Mouse (Mus musculus) myocyte (in vitro differentiated cells): ENCODE measurements at regions not wholly inside any gene's neighbourhood (a gene's known extent, or its start where the extent isn't known, plus 50 kb on each side); places are given as distances from the start of the nearest gene placed in this dataset.

ENCODE experiments used
- CEBPB ChIP-seq: IDR thresholded peaks from 2 replicates; pipeline ENCODE4 v1.6.1; 2011; ENCODE audit warnings: mild to moderate bottlenecking, moderate library complexity; ENCODE audit not compliant: poor library complexity, insufficient read depth, severe bottlenecking
- MYOD1 ChIP-seq, 3 experiments: IDR thresholded peaks; one replicate each; pipeline ENCODE4 v1.6.1; 2011; ENCODE audit warnings: control low read depth in 2 of 3, low read depth in 2 of 3, mild to moderate bottlenecking in 2 of 3, moderate library complexity in 1 of 3; ENCODE audit not compliant: insufficient read length in 2 of 3, control insufficient read depth in 1 of 3
- MYOG ChIP-seq, 3 experiments: IDR thresholded peaks; one replicate each; pipeline ENCODE4 v1.6.1; 2011; ENCODE audit warnings: control low read depth in 2 of 3, low read depth in 2 of 3, mild to moderate bottlenecking in 2 of 3; ENCODE audit not compliant: insufficient read length in 2 of 3, control insufficient read depth in 1 of 3, insufficient read depth in 1 of 3
- POLR2A ChIP-seq: IDR thresholded peaks from one replicate; pipeline ENCODE4 v1.6.1; 2011; ENCODE audit warnings: low read depth, mild to moderate bottlenecking, control low read depth, moderate library complexity; ENCODE audit not compliant: insufficient read length
- USF1 ChIP-seq: IDR thresholded peaks from one replicate; pipeline ENCODE4 v1.6.1; 2011; ENCODE audit warnings: low read depth, mild to moderate bottlenecking, control low read depth, moderate library complexity

DNA sequence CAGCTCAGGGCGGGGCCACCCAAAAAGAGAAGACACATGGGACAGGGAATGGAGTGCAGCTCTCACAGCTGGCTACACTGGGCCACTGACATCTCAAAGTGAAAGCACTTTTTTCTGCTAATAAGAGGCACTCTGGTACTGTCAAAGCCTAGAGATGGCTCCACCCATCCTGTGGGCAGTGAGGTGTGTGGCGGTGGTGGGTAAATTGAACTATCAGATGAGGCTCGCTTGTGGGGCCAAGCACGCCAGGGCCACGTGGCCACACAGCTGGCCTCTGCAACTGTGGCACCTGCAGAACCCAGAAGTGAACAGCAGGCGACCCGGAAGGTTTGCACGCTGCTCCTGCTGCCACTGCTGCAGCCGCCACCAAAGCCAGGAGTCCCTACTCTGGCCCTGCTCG lies 756.6 kb downstream of the A830018L16Rik start:
- TF ChIP-seq MYOG (IDR thresholded peaks at IDR 0.05; ENCODE audit: control insufficient read depth in 1 of 3, insufficient read depth in 1 of 3, insufficient read length in 2 of 3, low read depth in 2 of 3) (no peak), POLR2A (no peak), MYOD1 (IDR thresholded peaks at IDR 0.05; ENCODE audit: control insufficient read depth in 1 of 3, insufficient read length in 2 of 3, low read depth in 2 of 3) (no peak), USF1 (no peak), CEBPB (no peak)
